Mouse (Mus musculus) lung, adult 2 months (tissue): ENCODE results near the gene Cda.

Source experiments
- CTCF ChIP-seq: fragments of 200-500 bp; IDR thresholded peaks from 2 replicates; pipeline ENCODE4 v1.5.1; 2011; ENCODE audit warnings: mild to moderate bottlenecking, low read length, control low read depth; ENCODE audit not compliant: insufficient read depth
- POLR2A ChIP-seq: fragments of 200-500 bp; IDR thresholded peaks from 2 replicates; pipeline ENCODE4 v1.6.1; 2011; ENCODE audit warnings: low read depth, mild to moderate bottlenecking, control low read depth, low read length, borderline replicate concordance; ENCODE audit errors: extremely low read depth

DNA sequence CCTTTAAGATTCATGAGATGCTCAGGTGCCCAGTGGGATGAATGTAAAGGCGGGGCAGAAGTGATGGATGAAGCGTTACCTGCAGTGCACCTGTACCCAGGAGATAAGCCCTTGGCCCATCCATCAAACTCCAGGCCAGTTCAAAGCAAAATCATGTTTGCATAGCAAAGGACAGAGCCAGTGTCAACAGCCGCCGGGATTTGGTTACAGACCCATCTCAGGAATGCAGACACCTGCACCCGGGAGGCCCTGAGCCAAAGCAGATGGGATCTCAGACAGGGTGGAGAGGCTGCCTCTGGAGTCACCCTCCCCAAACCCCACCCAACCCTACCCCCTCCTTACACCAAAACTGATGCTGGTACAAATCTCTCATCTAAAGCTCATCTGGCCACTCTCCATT is 43.2 kb upstream of the Cda start:
- no peak for TF ChIP-seq POLR2A
- no peak for TF ChIP-seq CTCF
